11 mouse cellular contexts compared by ENCODE assay signal in genomic region chr6:37602857-37603765, GRCm38 (mm10).
A peak's percentile ranks its signal among the peaks of the same experiment; 100 is the strongest.
DNase-seq lines count a peak whose midpoint lies in the region; ATAC-seq and TF ChIP-seq lines count a peak whose summit lies in the region.
"Had no signal": no experiment of that assay in that cellular context is flagged by ENCODE, and none has a peak within 500 bp of the region (broad histone marks: within the 10 kb centered on the region; RNA-seq: fewer than 3 reads in every experiment).

No protein-coding gene starts in this region.

- no peak overlapping the region for H3K27ac ChIP-seq in heart, embryonic 10.5 days
- H3K27ac ChIP-seq in heart, postnatal 0 days (ENCODE audit: low read depth), result peak overlapping the region; percentile 73
- no peak overlapping the region for H3K27ac ChIP-seq in hindbrain, embryonic 14.5 days

- H3K4me1 ChIP-seq in heart, embryonic 10.5 days, result peaks cover 7% of the 10 kb centered on the region
- H3K4me1 ChIP-seq in heart, postnatal 0 days (ENCODE audit: control insufficient read depth, insufficient read depth), result no peaks in the 10 kb centered on the region
- H3K4me1 ChIP-seq in hindbrain, embryonic 14.5 days (replicated peaks; ENCODE audit: control insufficient read depth, insufficient read depth, low read length), result no peaks in the 10 kb centered on the region

- peak; percentile 41 to 63 for DNase-seq in heart, adult 9 months (ENCODE audit: low spot score in 2 of 2)
- DNase-seq in heart, embryonic 10.5 days (ENCODE audit: low spot score), result no peak
- DNase-seq in lung, postnatal 25 days (ENCODE audit: low spot score), result peak; percentile 10
- DNase-seq in lung, postnatal 4 days, result no peak
- DNase-seq in heart, postnatal 0 days (ENCODE audit: low spot score), result peak; percentile 40
- DNase-seq in urinary bladder, adult 2 months (ENCODE audit: low spot score), result no peak
- no peak for DNase-seq in hindbrain, embryonic 14.5 days (ENCODE audit: low spot score)
- DNase-seq: cerebellum, adult 9-10 months; right cerebral cortex, postnatal 4 days; thymus, adult 2 months had no signal

- no peaks in the 10 kb centered on the region for H3K36me3 ChIP-seq in heart, embryonic 10.5 days
- H3K36me3 ChIP-seq in heart, postnatal 0 days (replicated peaks; ENCODE audit: control insufficient read depth, insufficient read depth, low read length), result no peaks in the 10 kb centered on the region
- H3K36me3 ChIP-seq in hindbrain, embryonic 14.5 days (replicated peaks; ENCODE audit: control insufficient read depth, insufficient read depth), result no peaks in the 10 kb centered on the region

- H3K4me3 ChIP-seq in heart, embryonic 10.5 days, result no peak overlapping the region
- H3K4me3 ChIP-seq in heart, postnatal 0 days (ENCODE audit: low read depth, low read length), result no peak overlapping the region
- no peak overlapping the region for H3K4me3 ChIP-seq in hindbrain, embryonic 14.5 days (replicated peaks; ENCODE audit: low read length)

- H3K9ac ChIP-seq in heart, postnatal 0 days (replicated peaks; ENCODE audit: low read depth, low read length), result no peak overlapping the region
- H3K9ac ChIP-seq in hindbrain, embryonic 14.5 days, result no peak overlapping the region

- H3K4me2 ChIP-seq in heart, postnatal 0 days (ENCODE audit: low read depth, low read length), result no peak overlapping the region
- H3K4me2 ChIP-seq in hindbrain, embryonic 14.5 days (replicated peaks), result no peak overlapping the region

- no peaks in the 10 kb centered on the region for H3K9me3 ChIP-seq in heart, embryonic 10.5 days
- no peaks in the 10 kb centered on the region for H3K9me3 ChIP-seq in heart, postnatal 0 days (replicated peaks; ENCODE audit: control insufficient read depth, low read length)
- no peaks in the 10 kb centered on the region for H3K9me3 ChIP-seq in hindbrain, embryonic 14.5 days (ENCODE audit: control insufficient read depth, low read length)

- no peaks in the 10 kb centered on the region for H3K27me3 ChIP-seq in heart, embryonic 10.5 days (ENCODE audit: insufficient read depth, poor library complexity, severe bottlenecking)
- H3K27me3 ChIP-seq in heart, postnatal 0 days (ENCODE audit: control insufficient read depth, insufficient read depth, low read length), result no peaks in the 10 kb centered on the region
- no peaks in the 10 kb centered on the region for H3K27me3 ChIP-seq in hindbrain, embryonic 14.5 days (ENCODE audit: control insufficient read depth, insufficient read depth, low read length)

- peak; percentile 22; the same call in 1 of the 2 replicates for TF ChIP-seq EP300 in heart, postnatal 0 days (IDR thresholded peaks at IDR 0.05; ENCODE audit: low read depth)

- ATAC-seq in heart, postnatal 0 days (ENCODE audit: insufficient read depth, low read depth), result no peak
- ATAC-seq in hindbrain, embryonic 14.5 days (ENCODE audit: low FRiP score), result no peak
- ATAC-seq: lung, postnatal 0 days had no signal

- no peak for TF ChIP-seq CTCF in heart, postnatal 0 days (IDR thresholded peaks at IDR 0.05; ENCODE audit: low read depth)

- 55% methylated on average over 9 of the region's 9 CpGs for WGBS in heart, embryonic 10.5 days
- WGBS in heart, postnatal 0 days, result 38% methylated on average over 9 of the region's 9 CpGs
- 56% methylated on average over 9 of the region's 9 CpGs for WGBS in hindbrain, embryonic 14.5 days

Comparison
In these comparisons a context has a peak if more than half of its experiments do, and no peak if none do; other contexts are left out.
1. DNase-seq: peak in heart, adult 9 months (2 of 2), lung, postnatal 25 days (single experiment) and heart, postnatal 0 days (single experiment); none in heart, embryonic 10.5 days (single experiment), lung, postnatal 4 days (0 of 2), urinary bladder, adult 2 months (single experiment) and hindbrain, embryonic 14.5 days (single experiment).